Mouse (Mus musculus): ENCODE results near the gene Hnrnpm.
A peak's percentile ranks its signal among the peaks of the same experiment; 100 is the strongest.

Gene Hnrnpm

DNA sequence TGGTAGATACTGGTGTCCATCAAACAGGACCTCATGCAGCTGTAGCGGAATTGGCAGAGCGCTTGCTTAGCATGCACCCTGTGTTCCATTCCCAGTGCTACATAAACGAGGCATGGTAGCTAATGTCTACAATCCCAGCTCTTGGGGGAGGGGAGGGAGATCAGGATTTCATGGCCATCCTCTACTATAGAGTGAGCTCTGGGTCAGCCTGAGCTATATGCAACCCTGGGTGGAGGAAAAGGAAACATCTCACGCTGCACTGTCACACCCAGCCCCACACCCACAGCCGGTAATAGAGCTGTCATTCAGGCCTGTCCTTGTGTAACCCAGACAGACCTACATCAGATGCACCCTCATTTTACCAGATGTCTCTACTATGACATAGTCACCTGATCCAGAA lies 88.2 kb downstream of the Hnrnpm start:
- DNase-seq (ENCODE audit: low read depth, low spot score): peak; percentile 68

DNA sequence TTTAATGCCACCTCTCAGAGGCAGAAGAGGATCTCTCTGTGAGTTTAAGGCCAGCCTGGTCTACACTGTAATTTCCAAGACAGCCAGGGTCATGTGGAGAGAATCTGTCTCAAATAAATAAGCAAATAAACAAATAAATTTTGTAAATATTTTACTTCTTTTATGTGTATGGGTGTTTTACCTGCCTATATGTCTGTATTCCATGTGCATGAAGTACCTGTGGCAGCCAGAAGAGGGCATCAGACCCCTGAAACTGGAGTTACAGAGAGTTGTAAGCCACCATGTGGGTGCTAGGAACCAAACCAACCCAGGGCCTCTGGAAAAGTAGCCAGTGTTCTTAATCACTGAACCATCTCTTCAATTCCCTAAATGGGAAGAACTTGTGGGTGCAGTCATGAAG lies 89.4 kb downstream of the Hnrnpm start:
- peak; percentile 70 for DNase-seq (ENCODE audit: low read depth, low spot score)

Measured in ES-CJ7 (cell line).